Mouse (Mus musculus): ENCODE measurements around the gene Hbq1a.

The Hbq1a gene

DNA sequence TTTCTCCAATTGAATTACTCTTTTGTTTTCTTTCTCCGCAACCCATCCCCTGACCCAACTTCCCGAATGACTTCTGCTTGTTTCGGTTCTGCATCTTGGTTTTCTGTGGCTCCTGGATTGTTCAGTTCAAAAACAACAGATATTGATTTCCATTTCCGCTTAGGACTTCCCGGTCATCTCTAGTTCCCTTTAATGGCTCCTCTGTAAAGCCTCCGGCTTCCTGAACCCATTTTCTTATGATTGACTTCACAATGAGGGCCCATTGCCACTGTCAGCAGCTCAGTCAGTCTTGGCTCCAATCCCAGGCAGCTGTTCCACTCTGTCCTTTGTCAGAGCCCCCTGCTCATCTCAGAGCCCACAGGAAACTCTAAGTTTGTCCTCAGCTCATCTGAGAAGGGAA is 31.2 kb downstream of the Hbq1a start:
- no peak for DNase-seq

DNA sequence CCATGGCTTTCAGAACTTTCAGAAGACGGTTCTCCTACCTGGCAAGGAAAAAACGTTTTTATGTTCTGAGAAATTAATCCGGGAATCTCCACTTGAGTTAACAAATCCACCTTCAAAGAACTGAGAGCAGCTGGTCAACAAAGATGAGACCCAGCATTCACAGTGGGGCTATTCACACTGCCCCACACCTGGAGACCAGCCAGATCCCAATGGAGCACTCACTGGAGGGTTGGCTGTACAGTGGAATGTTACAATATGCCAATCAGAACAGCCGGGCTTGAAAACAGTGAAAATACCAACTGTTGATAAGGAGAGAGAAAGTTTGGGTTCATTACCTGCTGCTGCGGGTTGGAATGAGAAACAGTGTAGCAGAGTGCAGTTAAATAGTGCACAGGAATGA is 32.0 kb downstream of the Hbq1a start:
- no peak for DNase-seq

DNA sequence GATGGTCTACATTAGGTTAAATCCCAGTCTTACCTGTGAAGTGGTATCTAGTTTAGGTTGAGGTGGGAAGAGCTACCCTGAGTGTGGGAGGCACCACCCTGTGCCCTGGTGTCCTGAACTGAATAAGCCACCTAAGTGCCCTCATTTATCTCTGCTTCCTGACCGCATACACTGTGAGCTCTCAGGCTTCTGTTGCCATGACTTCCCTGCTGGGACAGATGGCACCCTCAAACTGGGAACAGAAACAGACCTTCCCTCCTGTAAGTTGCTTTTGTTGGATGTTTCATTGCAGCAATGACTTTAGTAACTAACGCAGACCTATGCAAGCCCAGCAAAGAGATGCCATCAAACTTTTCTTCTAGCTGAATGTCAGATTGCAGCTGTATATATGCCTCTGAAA is 33.4 kb downstream of the Hbq1a start:
- no peak for DNase-seq

DNA sequence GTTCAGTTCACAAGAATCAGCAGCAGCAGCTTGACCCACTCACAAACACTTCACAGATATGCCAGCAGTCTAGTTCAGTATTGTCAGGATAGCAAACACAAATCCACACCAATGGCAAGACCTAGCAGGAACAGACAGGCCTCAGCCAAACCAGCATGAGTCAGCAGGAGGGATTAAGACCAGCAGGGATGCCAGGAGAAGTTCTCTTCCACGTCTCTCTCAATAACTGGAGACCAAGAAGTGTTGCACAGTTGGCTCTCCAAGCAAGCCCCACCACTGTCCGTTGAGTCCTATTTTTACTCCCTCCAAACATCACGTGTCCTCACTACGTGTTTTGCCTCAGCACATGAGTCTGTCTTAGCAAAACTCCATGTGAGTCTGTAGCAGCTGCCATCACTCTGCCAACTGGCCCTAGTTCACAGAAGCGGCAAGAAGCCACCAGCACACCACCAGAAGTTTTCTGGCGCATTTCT is 36.6 kb downstream of the Hbq1a start:
- no peak for DNase-seq

DNA sequence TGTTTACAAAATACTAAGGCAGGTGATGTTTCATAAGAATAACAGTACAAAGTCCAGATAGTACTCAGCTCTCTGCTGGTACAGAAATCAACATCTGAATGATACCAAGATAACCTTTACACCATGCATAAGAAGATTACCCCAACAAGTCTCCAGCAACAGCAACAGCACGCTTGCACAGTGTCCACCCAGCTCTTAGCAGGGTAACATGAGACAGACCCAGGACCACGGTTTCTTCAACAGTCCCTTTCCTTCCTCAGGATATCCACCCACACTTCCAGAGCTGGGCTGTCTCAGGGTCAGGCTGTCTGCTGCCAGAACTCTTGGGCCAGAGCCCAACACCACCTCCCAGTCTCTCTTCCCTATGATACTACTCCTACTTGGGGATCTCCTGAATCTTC is 39.3 kb downstream of the Hbq1a start:
- no peak for DNase-seq

DNA sequence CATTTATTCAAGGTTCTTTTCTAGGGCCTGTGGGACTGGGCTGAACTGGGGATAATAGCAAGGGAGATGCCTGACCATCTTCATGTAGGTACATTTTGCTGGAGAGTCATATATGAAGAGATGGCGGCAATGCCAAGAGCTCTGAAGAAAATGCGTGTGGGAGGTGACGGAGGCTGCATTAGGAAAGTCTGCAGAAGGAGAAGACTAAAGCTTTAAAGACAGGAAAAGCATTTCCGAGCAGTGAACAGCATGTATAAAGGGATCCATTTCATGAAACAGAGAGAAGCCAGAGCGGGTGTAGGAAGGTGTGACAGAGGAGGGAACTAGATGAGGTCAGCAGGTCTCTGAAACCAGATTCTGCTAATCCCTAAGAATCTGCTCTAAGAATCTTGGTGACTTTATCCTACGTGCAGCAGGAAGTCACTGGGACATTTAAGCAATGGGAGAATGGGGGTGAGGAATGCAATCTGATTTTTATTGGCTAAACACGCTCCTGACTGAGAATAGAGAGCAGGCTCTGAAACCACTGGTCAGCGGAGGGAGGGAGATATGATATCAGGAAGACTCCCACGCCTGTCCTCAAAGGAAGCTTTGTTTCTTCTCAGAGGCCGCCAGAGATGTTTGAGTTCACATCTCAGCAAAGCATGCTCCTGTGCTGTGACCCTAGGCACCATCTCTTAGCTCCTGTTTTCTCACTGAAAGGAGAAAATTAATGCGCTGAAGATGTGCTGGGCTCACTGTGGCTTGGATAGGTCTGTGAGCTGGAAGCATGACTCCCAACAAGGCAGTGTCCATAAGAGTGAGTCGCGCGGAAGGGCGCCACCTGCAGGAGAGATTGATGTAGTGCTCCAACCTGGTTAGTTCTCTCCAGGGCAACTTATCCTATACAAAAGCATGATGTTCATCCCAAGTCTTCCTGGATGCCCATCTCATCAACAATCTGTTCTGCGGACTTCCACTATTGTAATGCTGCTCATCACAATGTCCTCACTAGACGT is 40.9 kb downstream of the Hbq1a start:
- DNase-seq = peak; percentile 36

DNA sequence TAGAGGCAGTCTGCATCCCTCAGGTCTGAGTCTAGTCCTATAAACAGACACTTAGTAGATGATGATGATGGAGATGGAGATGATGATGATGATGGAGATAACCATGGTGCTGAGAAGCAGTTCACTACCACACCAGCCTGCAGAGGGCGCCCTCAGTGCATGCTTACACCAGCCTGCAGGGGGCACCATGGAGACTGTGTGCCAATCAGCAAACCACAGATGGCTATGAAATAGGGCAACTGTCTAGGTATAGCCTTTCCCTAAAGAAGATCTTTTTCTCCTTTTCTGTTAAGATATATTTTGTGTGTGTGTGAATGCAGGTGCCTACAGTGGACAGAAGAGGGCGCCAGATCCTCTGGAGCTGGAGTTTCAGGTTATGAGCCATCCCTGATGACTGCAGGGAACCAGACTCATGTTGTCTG is 42.9 kb downstream of the Hbq1a start:
- no peak for DNase-seq

DNA sequence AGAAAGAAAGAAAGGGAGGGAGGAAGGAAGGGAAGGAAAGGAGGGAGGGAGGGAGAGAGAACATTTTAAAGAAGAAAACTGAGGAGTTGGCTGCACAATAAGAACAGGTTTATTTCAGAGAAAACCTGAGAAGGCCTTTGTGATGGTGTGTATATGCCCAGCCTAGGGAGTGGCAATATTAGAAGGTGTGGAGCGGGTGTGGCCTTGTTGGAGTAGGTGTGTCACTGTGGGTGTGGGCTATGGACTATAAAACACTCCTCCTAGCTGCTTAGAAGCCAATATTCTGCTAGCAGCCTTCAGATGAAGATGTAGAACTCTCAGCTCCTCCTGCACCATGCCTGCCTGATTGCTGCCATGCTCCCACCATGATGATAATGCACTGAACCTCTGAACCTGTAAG is 43.5 kb downstream of the Hbq1a start:
- no peak for DNase-seq

DNA sequence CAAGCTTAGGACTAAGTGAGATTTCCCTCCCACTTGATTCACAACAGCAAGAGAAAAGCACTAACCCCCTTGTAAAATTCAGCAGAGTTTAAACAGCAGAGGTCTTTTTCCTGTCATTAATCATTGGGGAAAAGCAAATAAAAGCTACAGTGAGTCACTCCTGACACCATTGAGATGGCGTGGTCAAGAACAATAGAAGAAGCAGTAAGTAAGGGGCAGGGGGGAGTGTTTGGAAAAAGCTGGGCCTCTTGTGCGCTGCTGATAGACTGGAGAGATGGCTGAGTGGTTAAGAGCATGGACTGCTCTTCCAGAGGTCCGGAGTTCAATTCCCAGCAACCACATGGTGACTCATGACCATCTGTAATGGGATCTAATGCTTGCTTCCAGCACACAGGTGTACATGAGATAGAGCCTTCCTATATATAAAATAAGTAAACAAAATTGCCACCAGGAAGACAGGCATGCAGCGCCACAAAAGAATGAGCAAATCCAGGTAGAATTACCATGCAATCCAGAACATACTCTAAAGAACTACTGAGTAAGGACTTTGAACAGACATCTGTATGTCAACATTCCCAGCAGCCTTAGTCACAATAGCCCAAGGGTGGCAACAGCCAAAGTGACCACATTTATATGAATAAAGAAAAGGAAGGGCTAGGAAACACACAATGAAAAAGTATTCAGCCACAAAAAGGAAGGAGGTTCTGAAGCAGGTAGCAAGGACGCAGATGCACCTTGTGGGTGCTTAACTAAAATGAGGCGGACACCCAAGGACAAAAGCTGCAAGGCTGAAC is 45.8 kb downstream of the Hbq1a start:
- no peak for DNase-seq

DNA sequence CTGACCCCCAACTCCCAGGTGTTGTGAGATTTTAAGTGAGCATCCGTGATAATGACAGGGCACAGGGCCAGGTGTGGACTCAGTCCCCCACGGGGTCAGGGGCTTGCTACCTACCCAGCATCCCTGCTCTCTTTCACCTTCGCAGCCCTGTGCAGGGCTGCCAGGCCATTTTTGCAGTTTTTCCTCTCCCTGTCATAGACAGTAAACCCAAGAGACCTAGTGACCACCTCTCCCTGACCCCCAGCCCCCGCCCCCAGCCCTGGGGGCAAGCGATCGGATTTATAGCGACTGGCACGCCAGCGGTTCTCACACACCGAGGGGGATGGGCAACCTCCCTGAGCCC is 47.4 kb downstream of the Hbq1a start:
- no peak for DNase-seq

DNA sequence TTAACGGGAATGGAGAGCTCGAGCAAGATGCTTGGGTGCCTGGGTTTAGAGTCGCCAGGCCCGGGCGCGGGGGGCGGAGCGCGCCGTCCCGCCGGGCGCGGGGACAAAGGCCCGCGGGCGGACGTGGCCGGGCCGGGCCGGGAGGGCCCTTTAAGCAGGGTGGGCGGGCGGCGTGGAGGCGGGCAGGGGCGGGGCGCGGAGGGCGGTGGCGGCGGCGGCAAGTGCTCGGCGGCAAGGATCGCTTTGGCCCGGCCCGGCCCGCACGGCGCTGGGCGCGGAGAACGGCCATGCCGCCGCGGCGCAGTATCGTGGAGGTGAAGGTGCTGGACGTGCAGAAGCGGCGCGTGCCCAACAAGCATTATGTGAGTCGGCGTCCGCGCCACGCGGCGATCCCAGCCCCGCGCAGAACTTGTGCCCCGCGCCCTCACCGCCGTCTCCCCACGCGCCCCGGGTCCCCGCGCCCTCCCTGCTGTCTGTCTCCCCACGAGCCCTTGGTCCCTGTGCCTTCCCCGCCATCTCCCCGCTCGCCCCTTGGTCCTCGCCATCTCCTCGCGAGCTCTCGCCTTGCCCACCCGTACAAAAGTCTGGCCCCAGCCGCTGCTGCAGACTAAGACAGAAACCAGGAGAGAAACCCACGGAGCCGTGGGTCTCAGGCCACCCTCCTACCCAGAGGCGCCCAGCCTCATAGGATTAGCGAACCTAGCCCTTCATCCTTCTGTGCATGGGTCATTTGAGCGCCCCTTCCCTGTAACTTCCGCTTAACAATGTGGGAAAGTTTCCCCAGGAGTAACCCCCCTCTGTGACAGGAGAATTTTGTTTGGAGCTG is 48.0 kb downstream of the Hbq1a start, which contains the start of gene Sh3pxd2b:
Gene Sh3pxd2b, plus strand, starts transcription at position 214 of the 826 bp plus-strand sequence.
- peak; percentile 48 for DNase-seq

DNA sequence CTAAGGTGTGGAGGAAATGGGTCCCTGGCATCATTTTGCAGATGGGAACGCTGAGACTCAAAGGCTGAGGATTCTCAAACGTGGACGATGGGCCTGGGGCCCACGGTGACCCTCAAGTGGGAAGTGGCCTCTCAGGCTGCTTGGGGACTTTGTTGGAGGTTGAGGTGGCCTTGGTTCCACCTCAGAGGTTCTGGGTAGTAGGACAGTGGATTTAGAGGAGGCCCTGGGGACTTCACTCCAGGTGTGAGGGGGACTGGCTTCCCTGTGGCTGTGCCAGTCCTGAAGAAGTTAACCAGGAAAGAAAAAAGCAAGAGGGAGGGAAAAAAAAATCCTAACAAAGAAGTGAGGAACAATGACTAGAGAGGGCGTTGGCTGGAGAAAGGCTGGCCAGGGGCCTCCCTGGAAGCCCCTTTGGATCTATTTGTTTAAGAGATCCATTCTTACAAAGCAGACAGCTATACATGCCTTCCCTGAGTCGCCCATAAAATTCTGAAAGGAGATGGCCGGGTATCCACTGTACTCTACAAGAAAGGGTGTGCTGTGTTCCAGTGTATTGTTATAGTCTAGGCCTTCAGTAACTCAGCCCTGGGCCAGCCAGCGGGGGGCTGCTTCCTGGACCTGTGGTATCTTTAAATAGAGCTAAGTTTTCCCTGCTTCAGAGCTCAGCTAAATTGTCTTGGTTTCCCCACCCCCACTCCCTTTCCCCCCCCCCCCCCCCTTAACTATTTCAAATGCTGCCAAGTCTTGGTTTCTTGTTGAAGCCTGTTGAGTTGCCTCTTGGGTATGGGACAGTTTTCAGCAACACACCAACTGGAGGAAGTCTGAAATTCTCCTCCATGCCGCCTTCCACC is 48.8 kb downstream of the Hbq1a start:
- DNase-seq = no peak

DNA sequence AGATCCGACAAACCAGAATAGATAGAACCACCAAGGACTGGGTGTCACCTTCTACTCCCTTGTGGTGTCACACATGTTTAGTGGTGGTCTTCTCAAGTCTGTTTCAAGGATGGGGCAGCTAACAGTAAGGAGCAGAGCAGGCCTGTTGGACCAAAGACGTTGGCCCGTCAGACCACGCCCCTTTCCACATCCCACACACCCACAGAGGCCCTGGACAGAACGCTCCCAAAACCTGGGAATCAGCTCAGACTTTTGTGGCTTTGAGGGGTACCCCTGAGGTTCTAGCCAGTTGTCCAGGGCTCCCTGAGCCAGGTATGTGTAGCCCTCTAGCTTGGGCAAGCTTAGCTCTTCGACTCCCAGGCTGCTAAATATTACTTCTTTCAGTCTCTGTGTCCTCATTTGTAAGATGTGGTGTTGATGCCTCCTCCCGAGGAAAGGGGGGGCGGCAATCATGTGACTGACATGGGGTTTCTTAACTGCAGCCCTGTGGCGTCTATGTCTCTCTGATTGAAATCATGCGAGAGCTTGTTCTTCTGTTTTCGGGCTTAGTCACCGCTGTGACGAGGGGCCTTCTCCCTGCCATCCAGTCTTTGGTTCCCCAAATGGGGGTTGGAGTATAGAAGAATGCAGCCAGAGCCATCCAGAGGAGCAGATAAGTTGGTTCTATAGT is 49.5 kb downstream of the Hbq1a start:
- DNase-seq = no peak
